Mouse (Mus musculus) cerebellum, adult 2 months (tissue): Measurements from ENCODE around the gene Lgals3bp. TPM values are rescaled to one million over a fixed set of nuclear protein-coding genes. Genes with fewer than 3 reads are reported as not detected.

ENCODE experiments used
- DNase-seq, 2 experiments: peaks; one replicate each; pipeline ENCODE4 v3.0.0; 2021
- H3K27ac ChIP-seq: fragments of 200-500 bp; 2 replicates; pipeline ENCODE4 v1.5.1; 2012; ENCODE audit warnings: low read length, control low read depth, inconsistent platforms; ENCODE audit not compliant: insufficient read depth
- H3K27me3 ChIP-seq: fragments of 200-500 bp; 2 replicates; pipeline ENCODE4 v1.6.1; 2012; ENCODE audit warnings: inconsistent platforms, mild to moderate bottlenecking, low read length, moderate library complexity; ENCODE audit not compliant: control insufficient read depth, insufficient read depth
- H3K4me1 ChIP-seq: fragments of 200-500 bp; 2 replicates; pipeline ENCODE4 v1.6.1; 2011; ENCODE audit warnings: low read length; ENCODE audit not compliant: control insufficient read depth, insufficient read depth
- H3K4me3 ChIP-seq: fragments of 200-500 bp; replicated peaks from 2 replicates; pipeline ENCODE3; 2011; ENCODE audit warnings: mild to moderate bottlenecking, low read depth, low read length, control low read depth; ENCODE audit not compliant: insufficient read depth
- CTCF ChIP-seq: fragments of 200-500 bp; IDR thresholded peaks from 2 replicates; pipeline ENCODE4 v1.5.1; 2011; ENCODE audit warnings: low read depth, mild to moderate bottlenecking, control low read depth, low read length, moderate library complexity, borderline replicate concordance; ENCODE audit not compliant: insufficient read depth
- POLR2A ChIP-seq: fragments of 200-500 bp; IDR thresholded peaks from 2 replicates; pipeline ENCODE4 v1.6.1; 2011; ENCODE audit warnings: low read length, control low read depth, borderline replicate concordance; ENCODE audit not compliant: insufficient read depth
- WGBS: fragments of 180-500 bp; shearing (Covaris S2); methylation state at CpG from one replicate; pipeline ENCODE4 v1.1.7; 2018; 5-methylcytosine and 5-hydroxymethylcytosine counted together
- polyA plus RNA-seq: library from polyadenylated mRNA; depleted of rRNA; stranded (reverse); fragments of >200 nt; gene quantifications from 2 replicates; pipeline ENCODE4 v1.2.3, GENCODE M21; 2012

Lgals3bp gene
- polyA plus RNA-seq, 1 experiment = 24.9 TPM

GRCm38 (mm10) chr11:118411271-118411670, 9.4 kb upstream of the Lgals3bp start:
- DNase-seq = no peak
- Histone ChIP-seq H3K4me3 (no peak overlapping the region), H3K27me3 (no peaks in the 10 kb centered on the region), H3K4me1 (peaks cover 46% of the 10 kb centered on the region), H3K27ac (no peak overlapping the region)
- TF ChIP-seq CTCF (no peak), POLR2A (no peak)
- 82% methylated on average over 8 of the region's 8 CpGs for WGBS

GRCm38 (mm10) chr11:118410479-118410878, 8.6 kb upstream of the Lgals3bp start:
- peaks cover 38% of the 10 kb centered on the region for H3K4me1 ChIP-seq
- WGBS = 75% methylated on average over 10 of the region's 10 CpGs
- H3K4me3 ChIP-seq = no peak overlapping the region
- TF ChIP-seq CTCF = no peak
- TF ChIP-seq POLR2A = no peak
- DNase-seq = no peak
- no peak overlapping the region for H3K27ac ChIP-seq
- H3K27me3 ChIP-seq = no peaks in the 10 kb centered on the region

GRCm38 (mm10) chr11:118410073-118410444, 8.2 kb upstream of the Lgals3bp start:
- Histone ChIP-seq H3K4me3 (no peak overlapping the region), H3K27ac (no peak overlapping the region), H3K4me1 (peaks cover 35% of the 10 kb centered on the region), H3K27me3 (no peaks in the 10 kb centered on the region)
- DNase-seq = no peak
- WGBS = 79% methylated on average over 1 of the region's 1 CpGs
- TF ChIP-seq CTCF = no peak
- no peak for TF ChIP-seq POLR2A

GRCm38 (mm10) chr11:118409106-118410072, 7.5 kb upstream of the Lgals3bp start:
- no peak for DNase-seq
- no peak overlapping the region for H3K27ac ChIP-seq
- peaks cover 33% of the 10 kb centered on the region for H3K4me1 ChIP-seq
- WGBS = 91% methylated on average over 12 of the region's 12 CpGs
- H3K4me3 ChIP-seq = no peak overlapping the region
- TF ChIP-seq CTCF = no peak
- no peak for TF ChIP-seq POLR2A
- no peaks in the 10 kb centered on the region for H3K27me3 ChIP-seq

GRCm38 (mm10) chr11:118408051-118408740, 6.3 kb upstream of the Lgals3bp start:
- no peak overlapping the region for H3K27ac ChIP-seq
- WGBS = 88% methylated on average over 18 of the region's 18 CpGs
- no peak for TF ChIP-seq CTCF
- TF ChIP-seq POLR2A = no peak
- H3K27me3 ChIP-seq = no peaks in the 10 kb centered on the region
- H3K4me3 ChIP-seq = no peak overlapping the region
- peak in 1 of 2 experiments; percentile 7 for DNase-seq
- peaks cover 31% of the 10 kb centered on the region for H3K4me1 ChIP-seq

GRCm38 (mm10) chr11:118407318-118407910, 5.5 kb upstream of the Lgals3bp start:
- Histone ChIP-seq H3K4me3 (no peak overlapping the region), H3K4me1 (peaks cover 25% of the 10 kb centered on the region), H3K27me3 (no peaks in the 10 kb centered on the region), H3K27ac (no peak overlapping the region)
- 90% methylated on average over 23 of the region's 23 CpGs for WGBS
- DNase-seq = peak in 1 of 2 experiments; percentile 41
- TF ChIP-seq CTCF (no peak), POLR2A (no peak)

GRCm38 (mm10) chr11:118406521-118406920, 4.6 kb upstream of the Lgals3bp start:
- 99% methylated on average over 5 of the region's 5 CpGs for WGBS
- peak in 1 of 2 experiments; percentile 8 for DNase-seq
- H3K4me1 ChIP-seq = peaks cover 23% of the 10 kb centered on the region
- no peak overlapping the region for H3K27ac ChIP-seq
- no peak overlapping the region for H3K4me3 ChIP-seq
- no peaks in the 10 kb centered on the region for H3K27me3 ChIP-seq
- TF ChIP-seq POLR2A = no peak
- TF ChIP-seq CTCF = no peak

GRCm38 (mm10) chr11:118405311-118405710, 3.4 kb upstream of the Lgals3bp start:
- WGBS = 96% methylated on average over 8 of the region's 8 CpGs
- Histone ChIP-seq H3K27me3 (no peaks in the 10 kb centered on the region), H3K4me3 (no peak overlapping the region), H3K27ac (no peak overlapping the region), H3K4me1 (peaks cover 27% of the 10 kb centered on the region)
- TF ChIP-seq CTCF (no peak), POLR2A (no peak)
- DNase-seq = peak in 1 of 2 experiments; percentile 10
